Mouse (Mus musculus) embryonic facial prominence, embryonic 13.5 days (tissue): Measurements from ENCODE around the gene Lama1. TPM values are rescaled to one million over a fixed set of nuclear protein-coding genes. Genes with fewer than 3 reads are reported as not detected.

Experiments
- ATAC-seq: fragments of 200-750 bp; cut with Nextera tagmentation; 2 replicates; pipeline ENCODE4 v1.8.0; 2017; ENCODE audit warnings: low read depth; ENCODE audit not compliant: insufficient number of reproducible peaks, insufficient read depth, low FRiP score, low TSS enrichment
- H3K27ac ChIP-seq: fragments of 300-500 bp; sonication (generic); 2 replicates; pipeline ENCODE4 v1.5.1; 2015; ENCODE audit warnings: moderate library complexity, mild to moderate bottlenecking, inconsistent platforms
- H3K27me3 ChIP-seq: fragments of 300-500 bp; sonication (generic); 2 replicates; pipeline ENCODE4 v1.6.1; 2015; ENCODE audit warnings: mild to moderate bottlenecking, inconsistent platforms
- H3K36me3 ChIP-seq: fragments of 300-500 bp; sonication (generic); 2 replicates; pipeline ENCODE4 v1.6.1; 2015; ENCODE audit warnings: mild to moderate bottlenecking, inconsistent platforms
- H3K4me1 ChIP-seq: fragments of 300-500 bp; sonication (generic); 2 replicates; pipeline ENCODE4 v1.6.1; 2015; ENCODE audit warnings: inconsistent platforms
- H3K4me2 ChIP-seq: fragments of 300-500 bp; sonication (generic); 2 replicates; pipeline ENCODE4 v1.6.1; 2015; ENCODE audit warnings: moderate library complexity, mild to moderate bottlenecking, inconsistent platforms
- H3K4me3 ChIP-seq: fragments of 300-500 bp; sonication (generic); 2 replicates; pipeline ENCODE4 v1.5.1; 2015; ENCODE audit warnings: mild to moderate bottlenecking, inconsistent platforms
- H3K9ac ChIP-seq: fragments of 300-500 bp; sonication (generic); 2 replicates; pipeline ENCODE4 v1.6.1; 2015; ENCODE audit warnings: mild to moderate bottlenecking, inconsistent platforms
- H3K9me3 ChIP-seq: fragments of 300-500 bp; sonication (generic); 2 replicates; pipeline ENCODE4 v1.6.1; 2016; ENCODE audit warnings: inconsistent platforms
- WGBS: fragments of 180-500 bp; shearing (Covaris S2); methylation state at CpG from one replicate; pipeline ENCODE4 v1.1.7; 2015; ENCODE audit warnings: mixed read lengths; 5-methylcytosine and 5-hydroxymethylcytosine counted together
- polyA plus RNA-seq: library from polyadenylated mRNA; unstranded; fragments of >200 nt; fragmentation: Nextera tagmentation; extraction: Ambion mirVana; gene quantifications from 2 replicates; pipeline ENCODE4 v1.2.1, GENCODE M21; 2015

The Lama1 gene
- polyA plus RNA-seq = 3.0 and 3.3 TPM in 2 replicates

GRCm38 (mm10) chr17:67696694-67697386 is at the start of gene Lama1:
Gene Lama1 (plus strand): TSS chr17:67697259.
- under 1% methylated on average over 32 of the region's 32 CpGs for WGBS
- Histone ChIP-seq H3K4me2 (peak within 1 kb of the TSS; percentile 98), H3K4me1 (peaks cover 16% of the 10 kb centered on the region), H3K9me3 (no peaks in the 10 kb centered on the region), H3K27me3 (peaks cover 13% of the 10 kb centered on the region), H3K36me3 (no peaks in the 10 kb centered on the region), H3K4me3 (peak within 1 kb of the TSS; percentile 75), H3K27ac (no peak within 1 kb of the TSS), H3K9ac (peak within 1 kb of the TSS; percentile 82)
- peak; percentile 84 for ATAC-seq

- WGBS = 15% methylated on average over 4 of the region's 4 CpGs
- Histone ChIP-seq H3K4me3 (no peak overlapping the region), H3K4me2 (no peak overlapping the region), H3K27me3 (no peaks in the 10 kb centered on the region; the same call in 1 of the 2 replicates), H3K9me3 (no peaks in the 10 kb centered on the region), H3K9ac (no peak overlapping the region), H3K36me3 (no peaks in the 10 kb centered on the region), H3K27ac (no peak overlapping the region), H3K4me1 (no peaks in the 10 kb centered on the region)
- ATAC-seq = no peak
Observed at GRCm38 (mm10) chr17:67651506-67651905, 45.6 kb upstream of the Lama1 start.

GRCm38 (mm10) chr17:67664299-67664698 is 32.8 kb upstream of the Lama1 start:
- ATAC-seq = no peak
- H3K9ac ChIP-seq = no peak overlapping the region
- no peaks in the 10 kb centered on the region for H3K9me3 ChIP-seq
- no peaks in the 10 kb centered on the region for H3K27me3 ChIP-seq
- H3K36me3 ChIP-seq = no peaks in the 10 kb centered on the region
- no peak overlapping the region for H3K4me2 ChIP-seq
- H3K4me3 ChIP-seq = no peak overlapping the region
- H3K4me1 ChIP-seq = no peaks in the 10 kb centered on the region
- 80% methylated on average over 3 of the region's 3 CpGs for WGBS
- H3K27ac ChIP-seq = no peak overlapping the region

GRCm38 (mm10) chr17:67666981-67667380 is 30.1 kb upstream of the Lama1 start:
- no peak overlapping the region for H3K4me2 ChIP-seq
- no peaks in the 10 kb centered on the region for H3K27me3 ChIP-seq
- H3K9me3 ChIP-seq = no peaks in the 10 kb centered on the region
- ATAC-seq = no peak
- no peak overlapping the region for H3K27ac ChIP-seq
- WGBS = 55% methylated on average over 5 of the region's 5 CpGs
- no peaks in the 10 kb centered on the region for H3K4me1 ChIP-seq
- no peak overlapping the region for H3K9ac ChIP-seq
- no peaks in the 10 kb centered on the region for H3K36me3 ChIP-seq
- H3K4me3 ChIP-seq = no peak overlapping the region

GRCm38 (mm10) chr17:67667981-67668380 is 29.1 kb upstream of the Lama1 start:
- H3K9ac ChIP-seq = no peak overlapping the region
- no peaks in the 10 kb centered on the region for H3K9me3 ChIP-seq
- no peak overlapping the region for H3K4me3 ChIP-seq
- WGBS = 17% methylated on average over 3 of the region's 3 CpGs
- H3K36me3 ChIP-seq = no peaks in the 10 kb centered on the region
- no peak overlapping the region for H3K4me2 ChIP-seq
- H3K4me1 ChIP-seq = no peaks in the 10 kb centered on the region
- no peak overlapping the region for H3K27ac ChIP-seq
- no peak for ATAC-seq
- H3K27me3 ChIP-seq = no peaks in the 10 kb centered on the region

- Histone ChIP-seq H3K4me1 (no peaks in the 10 kb centered on the region), H3K36me3 (no peaks in the 10 kb centered on the region), H3K4me3 (no peak overlapping the region), H3K4me2 (no peak overlapping the region), H3K27me3 (no peaks in the 10 kb centered on the region), H3K9ac (no peak overlapping the region), H3K9me3 (no peaks in the 10 kb centered on the region), H3K27ac (no peak overlapping the region)
- no peak for ATAC-seq
- 78% methylated on average over 1 of the region's 1 CpGs for WGBS
Observed at GRCm38 (mm10) chr17:67678576-67678975, 18.5 kb upstream of the Lama1 start.

- no peak overlapping the region for H3K27ac ChIP-seq
- H3K9ac ChIP-seq = no peak overlapping the region
- WGBS = 81% methylated on average over 6 of the region's 6 CpGs
- no peaks in the 10 kb centered on the region for H3K9me3 ChIP-seq
- H3K27me3 ChIP-seq = no peaks in the 10 kb centered on the region
- no peaks in the 10 kb centered on the region for H3K36me3 ChIP-seq
- H3K4me1 ChIP-seq = peaks cover 7% of the 10 kb centered on the region; the same call in 1 of the 2 replicates
- no peak overlapping the region for H3K4me3 ChIP-seq
- ATAC-seq = no peak
- H3K4me2 ChIP-seq = no peak overlapping the region
Observed at GRCm38 (mm10) chr17:67681084-67681483, 16.0 kb upstream of the Lama1 start.

- no peak for ATAC-seq
- 25% methylated on average over 14 of the region's 14 CpGs for WGBS
Observed at GRCm38 (mm10) chr17:67685022-67685743, 11.9 kb upstream of the Lama1 start.

GRCm38 (mm10) chr17:67687505-67687904 is 9.6 kb upstream of the Lama1 start:
- Histone ChIP-seq H3K27me3 (no peaks in the 10 kb centered on the region), H3K27ac (no peak overlapping the region), H3K4me1 (peaks cover 11% of the 10 kb centered on the region), H3K4me3 (no peak overlapping the region), H3K9ac (no peak overlapping the region), H3K9me3 (no peaks in the 10 kb centered on the region), H3K4me2 (no peak overlapping the region), H3K36me3 (no peaks in the 10 kb centered on the region)
- no peak for ATAC-seq
- WGBS = 81% methylated on average over 6 of the region's 6 CpGs

More at GRCm38 (mm10) chr17:67685022-67685743, 11.9 kb upstream of the Lama1 start:
- Histone ChIP-seq H3K4me3 (no peak overlapping the region), H3K4me2 (no peak overlapping the region), H3K27me3 (no peaks in the 10 kb centered on the region), H3K27ac (no peak overlapping the region), H3K9me3 (no peaks in the 10 kb centered on the region), H3K36me3 (no peaks in the 10 kb centered on the region), H3K4me1 (peaks cover 11% of the 10 kb centered on the region), H3K9ac (no peak overlapping the region)

GRCm38 (mm10) chr17:67690689-67691088 is 6.4 kb upstream of the Lama1 start:
- no peak overlapping the region for H3K4me2 ChIP-seq
- no peaks in the 10 kb centered on the region for H3K36me3 ChIP-seq
- no peak overlapping the region for H3K27ac ChIP-seq
- H3K27me3 ChIP-seq = no peaks in the 10 kb centered on the region
- WGBS = 66% methylated on average over 4 of the region's 4 CpGs
- H3K4me1 ChIP-seq = peaks cover 7% of the 10 kb centered on the region; the same call in 1 of the 2 replicates
- no peak overlapping the region for H3K4me3 ChIP-seq
- no peak overlapping the region for H3K9ac ChIP-seq
- ATAC-seq = no peak
- H3K9me3 ChIP-seq = no peaks in the 10 kb centered on the region

GRCm38 (mm10) chr17:67692651-67693050 is 4.4 kb upstream of the Lama1 start:
- H3K9me3 ChIP-seq = no peaks in the 10 kb centered on the region
- no peaks in the 10 kb centered on the region for H3K36me3 ChIP-seq
- H3K4me2 ChIP-seq = no peak overlapping the region
- no peak for ATAC-seq
- peaks cover 3% of the 10 kb centered on the region; the same call in 1 of the 2 replicates for H3K27me3 ChIP-seq
- no peak overlapping the region for H3K27ac ChIP-seq
- H3K4me3 ChIP-seq = no peak overlapping the region
- peaks cover 9% of the 10 kb centered on the region for H3K4me1 ChIP-seq
- no peak overlapping the region for H3K9ac ChIP-seq
- 67% methylated on average over 2 of the region's 2 CpGs for WGBS

GRCm38 (mm10) chr17:67693861-67694260 is 3.2 kb upstream of the Lama1 start:
- Histone ChIP-seq H3K9ac (no peak overlapping the region), H3K36me3 (no peaks in the 10 kb centered on the region), H3K27ac (no peak overlapping the region), H3K4me3 (no peak overlapping the region), H3K4me2 (no peak overlapping the region), H3K4me1 (peaks cover 19% of the 10 kb centered on the region), H3K9me3 (no peaks in the 10 kb centered on the region), H3K27me3 (peaks cover 13% of the 10 kb centered on the region)
- WGBS = 72% methylated on average over 3 of the region's 3 CpGs
- ATAC-seq = no peak
